Mouse (Mus musculus) lung, adult 2 months (tissue): ENCODE results near the gene Polr3g.
"Not testable (repeated sequence)": the region's sequence is repeated elsewhere in the genome, so short reads cannot be mapped to it uniquely, and the experiment has no call there.

Source experiments
- CTCF ChIP-seq: fragments of 200-500 bp; IDR thresholded peaks from 2 replicates; pipeline ENCODE4 v1.5.1; 2011; ENCODE audit warnings: mild to moderate bottlenecking, low read length, control low read depth; ENCODE audit not compliant: insufficient read depth
- POLR2A ChIP-seq: fragments of 200-500 bp; IDR thresholded peaks from 2 replicates; pipeline ENCODE4 v1.6.1; 2011; ENCODE audit warnings: low read depth, mild to moderate bottlenecking, control low read depth, low read length, borderline replicate concordance; ENCODE audit errors: extremely low read depth

- not testable (repeated sequence) for TF ChIP-seq POLR2A, CTCF
Measured at GRCm38 (mm10) chr13:81627861-81628260, 83.0 kb downstream of the Polr3g start.
